Mouse (Mus musculus) CH12.LX (cell line): Measurements from ENCODE around the gene Gm45716. TPM values are rescaled to one million over a fixed set of nuclear protein-coding genes. Genes with fewer than 3 reads are reported as not detected.

Source experiments
- DNase-seq: peaks from one replicate; pipeline ENCODE4 v3.0.0-alpha.2; 2013; ENCODE audit errors: extremely low read depth
- H3K27ac ChIP-seq: 2 replicates; pipeline ENCODE4 v1.5.1; 2012; ENCODE audit warnings: low read depth, mild to moderate bottlenecking, control low read depth, moderate library complexity; ENCODE audit not compliant: insufficient read depth
- H3K27me3 ChIP-seq: replicated peaks from 2 replicates; pipeline ENCODE3; 2012; ENCODE audit warnings: inconsistent platforms
- H3K36me3 ChIP-seq, 2 experiments: replicated peaks in 1 of 2; 2 replicates each; pipeline versions ENCODE3 to v1.6.1; 2012; ENCODE audit warnings: inconsistent platforms in 1 of 2, low read length in 1 of 2, mild to moderate bottlenecking in 1 of 2, mixed read lengths in 1 of 2, moderate library complexity in 1 of 2; ENCODE audit not compliant: control insufficient read depth in 1 of 2, insufficient read depth in 1 of 2
- H3K4me1 ChIP-seq, 2 experiments: 2 replicates each; pipeline ENCODE4 v1.6.1; 2012; ENCODE audit warnings: inconsistent platforms in 1 of 2, moderate library complexity in 1 of 2; ENCODE audit not compliant: insufficient read depth in 2 of 2, control insufficient read depth in 1 of 2
- H3K4me2 ChIP-seq: 2 replicates; pipeline ENCODE4 v1.6.1; 2012; ENCODE audit warnings: low read depth, mild to moderate bottlenecking, control low read depth; ENCODE audit not compliant: poor library complexity, insufficient read depth, severe bottlenecking
- H3K4me3 ChIP-seq, 3 experiments: fragments of 150-350 bp in 1 of 3; sonication (generic) in 1 of 3; replicated peaks in 1 of 3; 2 replicates each; pipeline versions ENCODE3 to v1.5.1; 2011 to 2012; ENCODE audit warnings: low read depth in 2 of 3, low read length in 2 of 3, mild to moderate bottlenecking in 2 of 3, moderate library complexity in 2 of 3, control low read depth in 1 of 3, improper control_type of control experiment in 1 of 3, inconsistent platforms in 1 of 3, mixed read lengths in 1 of 3; ENCODE audit not compliant: poor library complexity in 1 of 3
- H3K79me2 ChIP-seq: replicated peaks from 2 replicates; pipeline ENCODE4 v1.6.1; 2012; ENCODE audit warnings: mild to moderate bottlenecking, moderate library complexity; ENCODE audit not compliant: control insufficient read depth, poor library complexity, insufficient read depth, severe bottlenecking; ENCODE audit errors: extremely low read depth
- H3K9ac ChIP-seq: 2 replicates; pipeline ENCODE4 v1.6.1; 2012; ENCODE audit warnings: low read depth, mild to moderate bottlenecking, control low read depth, moderate library complexity; ENCODE audit not compliant: insufficient read depth
- H3K9me3 ChIP-seq: replicated peaks from 2 replicates; pipeline ENCODE3; 2012; ENCODE audit warnings: low read length, inconsistent platforms, mixed read lengths
- CHD1 ChIP-seq: IDR thresholded peaks from 2 replicates; pipeline ENCODE4 v1.6.1; 2012; ENCODE audit warnings: low read depth, low read length, improper control_type of control experiment, inconsistent platforms
- CHD2 ChIP-seq: IDR thresholded peaks from 2 replicates; pipeline ENCODE4 v1.6.1; 2011; ENCODE audit warnings: low read length, improper control_type of control experiment
- ELF1 ChIP-seq: IDR thresholded peaks from 2 replicates; pipeline ENCODE4 v1.6.1; 2014; ENCODE audit warnings: low read depth, mild to moderate bottlenecking, inconsistent platforms, low read length, improper control_type of control experiment
- ETS1 ChIP-seq: conservative IDR thresholded peaks from 2 replicates; pipeline ENCODE4 v1.6.1; 2012; ENCODE audit warnings: low read depth, mild to moderate bottlenecking, inconsistent platforms, low read length, improper control_type of control experiment, moderate library complexity
- GABPA ChIP-seq: IDR thresholded peaks from 2 replicates; pipeline ENCODE4 v1.6.1; 2012; ENCODE audit warnings: low read depth, low read length, improper control_type of control experiment, inconsistent platforms; ENCODE audit not compliant: insufficient replicate concordance
- HCFC1 ChIP-seq: IDR thresholded peaks from 2 replicates; pipeline ENCODE4 v1.6.1; 2012; ENCODE audit warnings: low read depth, mild to moderate bottlenecking, inconsistent platforms, low read length, improper control_type of control experiment
- JUN ChIP-seq: IDR thresholded peaks from 2 replicates; pipeline ENCODE4 v1.6.1; 2011; ENCODE audit warnings: low read depth, mild to moderate bottlenecking, low read length, improper control_type of control experiment, moderate library complexity; ENCODE audit not compliant: insufficient read depth
- JUND ChIP-seq: conservative IDR thresholded peaks from 2 replicates; pipeline ENCODE4 v1.6.1; 2011; ENCODE audit warnings: low read depth, low read length, improper control_type of control experiment
- KAT2A ChIP-seq: IDR thresholded peaks from 2 replicates; pipeline ENCODE4 v1.6.1; 2012; ENCODE audit warnings: low read length, improper control_type of control experiment, inconsistent platforms; ENCODE audit not compliant: insufficient replicate concordance
- MAFK ChIP-seq: IDR thresholded peaks from 2 replicates; pipeline ENCODE4 v1.6.1; 2011; ENCODE audit warnings: low read length, improper control_type of control experiment; ENCODE audit not compliant: insufficient replicate concordance
- MAZ ChIP-seq: IDR thresholded peaks from 2 replicates; pipeline ENCODE4 v1.6.1; 2012; ENCODE audit warnings: low read depth, mild to moderate bottlenecking, inconsistent platforms, low read length, improper control_type of control experiment, moderate library complexity
- MYC ChIP-seq: IDR thresholded peaks from 2 replicates; pipeline ENCODE4 v1.6.1; 2011; ENCODE audit warnings: low read depth, mild to moderate bottlenecking, improper control_type of control experiment, low read length
- NELFE ChIP-seq: IDR thresholded peaks from 2 replicates; pipeline ENCODE4 v1.6.1; 2011; ENCODE audit warnings: low read depth, low read length, improper control_type of control experiment
- NRF1 ChIP-seq: IDR thresholded peaks from 2 replicates; pipeline ENCODE4 v1.6.1; 2014; ENCODE audit warnings: low read depth, mild to moderate bottlenecking, inconsistent platforms, low read length, improper control_type of control experiment, moderate library complexity
- PAX5 ChIP-seq: IDR thresholded peaks from 2 replicates; pipeline ENCODE4 v1.6.1; 2012; ENCODE audit warnings: low read length, inconsistent platforms, mixed read lengths
- RAD21 ChIP-seq: IDR thresholded peaks from 2 replicates; pipeline ENCODE4 v1.6.1; 2011; ENCODE audit warnings: low read depth, mild to moderate bottlenecking, low read length, improper control_type of control experiment, moderate library complexity
- SIN3A ChIP-seq: IDR thresholded peaks from 2 replicates; pipeline ENCODE4 v1.6.1; 2012; ENCODE audit warnings: low read length, improper control_type of control experiment, inconsistent platforms
- SMC3 ChIP-seq: IDR thresholded peaks from 2 replicates; pipeline ENCODE4 v1.6.1; 2011; ENCODE audit warnings: low read depth, low read length, improper control_type of control experiment
- TBP ChIP-seq: conservative IDR thresholded peaks from 2 replicates; pipeline ENCODE4 v1.6.1; 2011; ENCODE audit warnings: low read depth, low read length, improper control_type of control experiment
- TCF12 ChIP-seq: IDR thresholded peaks from 2 replicates; pipeline ENCODE4 v1.6.1; 2014; ENCODE audit warnings: low read depth, mild to moderate bottlenecking, inconsistent platforms, low read length, improper control_type of control experiment
- USF1 ChIP-seq: IDR thresholded peaks from 2 replicates; pipeline ENCODE4 v1.6.1; 2014; ENCODE audit warnings: low read depth, mild to moderate bottlenecking, inconsistent platforms, low read length, improper control_type of control experiment
- USF2 ChIP-seq: conservative IDR thresholded peaks from 2 replicates; pipeline ENCODE4 v1.6.1; 2011; ENCODE audit warnings: low read depth, low read length, improper control_type of control experiment
- ZC3H11A ChIP-seq: IDR thresholded peaks from 2 replicates; pipeline ENCODE4 v1.6.1; 2012; ENCODE audit warnings: low read depth, mild to moderate bottlenecking, inconsistent platforms, low read length, improper control_type of control experiment
- ZKSCAN1 ChIP-seq: IDR thresholded peaks from 2 replicates; pipeline ENCODE4 v1.6.1; 2012; ENCODE audit warnings: low read depth, inconsistent platforms, low read length, improper control_type of control experiment, borderline replicate concordance
- ZNF384 ChIP-seq: IDR thresholded peaks from 2 replicates; pipeline ENCODE4 v1.6.1; 2012; ENCODE audit warnings: low read depth, low read length, improper control_type of control experiment, inconsistent platforms
- dilution Hi-C: fragments of 300-500 bp; cut with MboI; formaldehyde crosslinking; loops from 2 replicates; pipeline ENCODE4 v1.14.3; 2020; ENCODE audit warnings: low sequenced_read_pairs; ENCODE audit not compliant: extremely low pct_unique_long_range_greater_than_20kb, extremely low pct_ligation_motif_present
- in situ Hi-C: fragments of 300-500 bp; cut with MboI; formaldehyde crosslinking; loops from 3 replicates; pipeline ENCODE4 v1.14.3; 2019; ENCODE audit warnings: low sequenced_read_pairs, low pct_ligation_motif_present, low pct_unique_long_range_greater_than_20kb, mixed read lengths
- polyA plus RNA-seq: library from polyadenylated mRNA; unstranded; fragments of >175 nt; gene quantifications from 2 replicates; pipeline ENCODE4 v1.2.1, GENCODE M21; 2012; ENCODE audit warnings: low read depth; ENCODE audit not compliant: insufficient read length
- total RNA-seq, 2 experiments: library from RNA; depleted of rRNA; stranded (reverse); fragments of 300-350 nt in 1 of 2; fragments of >200 nt in 1 of 2; gene quantifications; 2 replicates each; pipeline ENCODE4 v1.2.3; 2012 to 2014

Gm45716 gene
- total and polyA plus RNA-seq, 3 experiments: 3.0 to 15.9 (median 9.9) TPM

DNA sequence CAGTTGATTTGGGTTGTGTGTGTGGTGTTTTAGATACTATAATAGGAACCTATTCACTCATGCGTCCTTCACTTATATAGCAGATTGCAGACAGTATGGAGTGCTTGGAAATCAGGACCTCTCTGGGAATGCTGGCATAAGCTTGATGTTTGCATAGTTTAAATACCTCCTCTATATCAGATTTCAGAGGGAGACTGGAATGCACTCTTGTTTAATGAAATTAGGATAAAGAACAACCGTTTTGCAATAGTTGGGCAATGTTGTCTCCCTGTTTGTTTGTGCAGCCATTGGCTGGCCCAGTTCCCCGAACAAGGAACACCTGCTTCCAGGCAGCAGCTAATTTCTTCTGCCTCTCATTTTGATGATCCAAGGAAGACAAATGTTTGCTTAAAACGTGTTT lies 71.6 kb downstream of the Gm45716 start:
- TF ChIP-seq KAT2A: no peak
- no peak for TF ChIP-seq PAX5
- no peak for TF ChIP-seq ZNF384
- TF ChIP-seq GABPA: no peak
- TF ChIP-seq USF1: no peak
- no peak for TF ChIP-seq MYC
- no peak for TF ChIP-seq USF2
- TF ChIP-seq TCF12: no peak
- TF ChIP-seq JUN: no peak
- TF ChIP-seq ETS1: no peak
- TF ChIP-seq JUND: no peak
- TF ChIP-seq ZC3H11A: no peak
- TF ChIP-seq CHD1: no peak
- no peak for TF ChIP-seq ZKSCAN1
- TF ChIP-seq ELF1: no peak
- no peak for TF ChIP-seq NELFE
- TF ChIP-seq TBP: no peak
- no peak for TF ChIP-seq HCFC1
- TF ChIP-seq CHD2: no peak
- no peak overlapping the region for H3K27ac ChIP-seq
- H3K9ac ChIP-seq: no peak overlapping the region
- DNase-seq: no peak
- no peaks in the 10 kb centered on the region for H3K79me2 ChIP-seq
- H3K4me1 ChIP-seq: peaks cover 15 to 46% of the 10 kb centered on the region in 2 experiments
- in situ Hi-C loops: no loop called here
- no peaks in the 10 kb centered on the region for H3K27me3 ChIP-seq
- no peak overlapping the region for H3K4me2 ChIP-seq
- dilution Hi-C loops: no loop called here
- peaks cover 11% of the 10 kb centered on the region for H3K9me3 ChIP-seq
- H3K4me3 ChIP-seq: no peak overlapping the region
- peaks cover 27 to 76% of the 10 kb centered on the region in 2 experiments for H3K36me3 ChIP-seq

DNA sequence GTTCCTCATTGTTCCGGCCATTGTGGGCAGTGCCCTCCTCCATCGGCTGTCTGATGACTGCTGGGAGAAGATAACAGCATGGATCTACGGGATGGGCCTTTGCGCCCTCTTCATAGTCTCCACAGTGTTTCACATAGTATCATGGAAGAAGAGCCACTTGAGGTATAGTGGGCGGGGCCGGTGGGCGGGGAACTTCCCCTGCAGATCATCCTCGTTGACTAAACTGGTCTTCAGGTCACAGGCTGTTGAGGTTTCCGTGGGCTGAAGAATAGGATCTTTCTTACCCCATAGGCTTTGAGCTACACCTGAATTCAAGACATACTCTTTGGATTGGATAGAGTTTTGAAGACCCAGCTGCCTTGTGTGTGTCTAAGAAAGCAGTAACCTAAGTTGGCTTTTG lies 72.3 kb downstream of the Gm45716 start:
- no peak overlapping the region for H3K27ac ChIP-seq
- no peaks in the 10 kb centered on the region for H3K27me3 ChIP-seq
- DNase-seq: peak; percentile 72
- H3K79me2 ChIP-seq: no peaks in the 10 kb centered on the region
- TF ChIP-seq SMC3 (no peak), ZC3H11A (no peak), USF2 (no peak), HCFC1 (no peak), ETS1 (no peak), JUND (no peak), NRF1 (no peak), SIN3A (no peak), PAX5 (no peak), MAZ (no peak), NELFE (no peak), ZKSCAN1 (no peak), JUN (no peak), MYC (no peak), MAFK (no peak), RAD21 (no peak), CHD1 (no peak)
- H3K9me3 ChIP-seq: peaks cover 11% of the 10 kb centered on the region
- H3K36me3 ChIP-seq: peaks cover 27 to 69% of the 10 kb centered on the region in 2 experiments
- in situ Hi-C loops: no loop called here
- no peak overlapping the region for H3K4me2 ChIP-seq
- no peak overlapping the region for H3K9ac ChIP-seq
- H3K4me1 ChIP-seq: peaks cover 21 to 52% of the 10 kb centered on the region in 2 experiments
- dilution Hi-C loops: no loop called here
- no peak overlapping the region for H3K4me3 ChIP-seq
